Mouse (Mus musculus): ENCODE results near the gene Srek1. TPM values are rescaled to one million over a fixed set of nuclear protein-coding genes. Genes with fewer than 3 reads are reported as not detected.

The Srek1 gene
- polyA plus RNA-seq (2016; fragmentation: Nextera tagmentation; extraction: Ambion mirVana), result 106 and 109 TPM in 2 replicates

DNA sequence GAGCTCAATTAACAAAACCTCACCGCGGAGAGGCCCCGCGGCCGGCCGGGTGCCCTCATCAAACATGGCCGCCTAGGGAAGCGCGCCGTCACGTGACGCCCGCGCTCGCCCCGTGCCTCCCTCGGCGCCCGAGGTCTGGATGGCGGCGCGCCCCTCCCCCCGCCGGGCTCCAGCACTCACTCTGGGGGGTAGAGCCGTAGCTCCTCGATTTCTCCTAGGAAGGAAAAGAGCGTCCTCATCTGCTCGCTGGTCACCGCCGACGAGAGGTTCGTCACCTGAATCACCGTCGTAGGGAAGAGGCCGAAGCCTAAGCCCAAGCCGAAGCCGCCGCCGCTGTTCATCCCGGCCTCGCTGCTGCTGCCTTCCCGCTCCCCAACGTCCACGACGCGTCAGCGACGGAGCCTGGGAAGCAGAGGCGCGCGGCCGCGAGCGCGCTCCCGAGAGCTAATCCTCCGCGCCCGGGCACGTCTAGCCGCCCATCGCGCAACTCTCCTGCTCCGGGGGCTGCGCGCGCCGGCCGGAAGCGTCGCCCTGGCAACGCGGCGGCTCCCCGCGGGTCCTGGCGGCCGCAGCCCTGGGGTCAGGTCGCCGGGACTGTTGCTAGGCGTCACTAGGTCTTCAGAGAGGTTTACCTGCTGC, at the start of gene Srek1:
Gene Srek1 (minus strand): TSS at position 490 of the 639 bp plus-strand sequence.
- H3K27me3 ChIP-seq (replicated peaks; ENCODE audit: low read depth, poor library complexity, severe bottlenecking), result no peaks in the 10 kb centered on the region
- no peaks in the 10 kb centered on the region for H3K9me3 ChIP-seq
- peaks cover 15% of the 10 kb centered on the region for H3K36me3 ChIP-seq (replicated peaks)
- peak within 1 kb of the TSS; percentile 78 for H3K4me3 ChIP-seq
- under 1% methylated on average over 81 of the region's 81 CpGs for WGBS
- peaks cover 29% of the 10 kb centered on the region for H3K4me1 ChIP-seq
- H3K27ac ChIP-seq (replicated peaks), result peak within 1 kb of the TSS; percentile 99
- peak; percentile 98 for DNase-seq (ENCODE audit: low spot score)

DNA sequence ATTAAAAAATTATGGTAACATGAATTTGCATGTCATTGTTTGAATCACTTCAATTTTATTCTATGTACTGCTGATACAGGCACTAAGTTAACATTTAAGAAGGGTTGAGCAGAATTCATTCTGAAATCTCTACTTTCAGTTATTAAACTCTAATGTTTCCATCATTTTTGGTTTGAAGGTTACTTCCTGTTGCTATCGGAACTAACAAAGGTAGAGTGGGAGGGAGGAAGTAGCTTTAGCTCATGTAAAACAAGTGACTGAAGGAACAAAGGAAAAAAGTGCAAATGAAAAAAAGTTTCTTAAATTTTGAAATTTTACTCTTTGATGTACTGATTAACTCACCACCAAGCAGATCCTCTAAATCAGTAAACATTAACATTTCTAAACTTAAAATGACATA, 47.9 kb upstream of the Srek1 start:
- H3K9me3 ChIP-seq, result no peaks in the 10 kb centered on the region
- H3K36me3 ChIP-seq (replicated peaks), result peaks cover 80% of the 10 kb centered on the region
- WGBS, result 97% methylated on average over 1 of the region's 1 CpGs
- H3K4me1 ChIP-seq, result no peaks in the 10 kb centered on the region
- no peak overlapping the region for H3K27ac ChIP-seq (replicated peaks)
- DNase-seq (ENCODE audit: low spot score), result no peak
- H3K4me3 ChIP-seq, result no peak overlapping the region
- no peaks in the 10 kb centered on the region for H3K27me3 ChIP-seq (replicated peaks; ENCODE audit: low read depth, poor library complexity, severe bottlenecking)

DNA sequence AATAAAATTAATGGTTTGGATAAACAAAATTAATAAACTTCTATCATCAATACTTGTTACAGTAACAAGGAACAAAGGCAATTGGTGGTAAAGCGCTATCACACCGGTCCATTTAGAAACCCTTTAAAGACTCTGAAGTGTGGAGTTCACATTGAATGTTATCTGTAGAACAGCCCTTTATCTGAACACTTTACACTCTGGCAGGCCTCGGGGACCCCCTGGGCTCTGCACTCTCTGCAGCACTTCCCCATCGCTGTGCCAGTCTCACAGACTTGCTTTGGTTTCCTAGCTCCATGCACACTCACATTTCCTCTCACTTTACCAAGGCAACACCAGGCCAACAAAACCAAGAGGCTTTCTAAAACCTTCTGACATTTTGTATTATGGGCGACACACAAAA, 45.0 kb upstream of the Srek1 start:
- no peak overlapping the region for H3K27ac ChIP-seq (replicated peaks)
- no peak overlapping the region for H3K4me3 ChIP-seq
- H3K9me3 ChIP-seq, result no peaks in the 10 kb centered on the region
- no peaks in the 10 kb centered on the region for H3K27me3 ChIP-seq (replicated peaks; ENCODE audit: low read depth, poor library complexity, severe bottlenecking)
- DNase-seq (ENCODE audit: low spot score), result no peak
- H3K4me1 ChIP-seq, result no peaks in the 10 kb centered on the region
- 82% methylated on average over 5 of the region's 5 CpGs for WGBS
- H3K36me3 ChIP-seq (replicated peaks), result peaks cover 79% of the 10 kb centered on the region

DNA sequence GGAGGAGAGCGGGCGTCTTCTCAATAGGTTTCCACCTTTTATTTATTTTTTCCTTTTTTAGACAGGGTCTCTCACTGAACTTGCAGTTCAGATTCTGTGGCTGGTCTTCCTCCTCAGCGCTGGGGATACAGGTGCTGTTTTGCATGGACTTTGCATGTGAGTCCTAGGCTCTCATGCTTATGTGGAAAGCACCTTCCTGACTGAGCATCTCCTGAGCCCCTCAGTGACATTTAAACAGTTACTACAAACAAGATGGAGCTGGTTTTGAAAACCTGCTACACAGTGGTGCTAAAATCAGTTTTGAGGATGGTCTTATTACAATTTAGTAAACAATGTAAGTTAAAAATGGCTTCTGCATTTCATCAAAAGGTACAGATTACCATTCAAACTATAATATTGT, 43.5 kb upstream of the Srek1 start:
- Histone ChIP-seq H3K9me3 (no peaks in the 10 kb centered on the region), H3K27me3 (replicated peaks; ENCODE audit: low read depth, poor library complexity, severe bottlenecking) (no peaks in the 10 kb centered on the region), H3K4me3 (no peak overlapping the region), H3K36me3 (replicated peaks) (peaks cover 79% of the 10 kb centered on the region), H3K27ac (replicated peaks) (no peak overlapping the region), H3K4me1 (no peaks in the 10 kb centered on the region)
- DNase-seq (ENCODE audit: low spot score), result no peak
- WGBS, result 91% methylated on average over 3 of the region's 3 CpGs

DNA sequence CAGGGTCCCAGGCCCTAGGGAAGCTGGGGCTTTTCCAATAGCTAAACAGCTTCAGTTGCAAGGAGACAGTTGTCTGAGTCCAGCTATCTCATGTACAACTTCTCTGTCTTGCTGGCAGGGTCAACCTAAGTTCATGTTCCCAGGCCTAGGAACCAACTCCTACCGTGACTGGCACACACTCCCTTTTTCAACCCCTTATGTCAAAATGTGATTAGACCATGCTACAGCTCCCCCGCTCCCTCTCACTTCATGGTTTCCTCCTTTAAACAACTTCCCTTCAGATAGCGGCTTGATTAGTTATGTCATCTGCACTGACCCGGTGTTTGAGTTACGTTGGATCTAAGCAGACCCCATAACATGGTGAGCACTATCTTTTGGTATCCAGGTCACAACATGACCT, 33.1 kb upstream of the Srek1 start:
- WGBS, result 87% methylated on average over 5 of the region's 5 CpGs
- no peak for DNase-seq (ENCODE audit: low spot score)

DNA sequence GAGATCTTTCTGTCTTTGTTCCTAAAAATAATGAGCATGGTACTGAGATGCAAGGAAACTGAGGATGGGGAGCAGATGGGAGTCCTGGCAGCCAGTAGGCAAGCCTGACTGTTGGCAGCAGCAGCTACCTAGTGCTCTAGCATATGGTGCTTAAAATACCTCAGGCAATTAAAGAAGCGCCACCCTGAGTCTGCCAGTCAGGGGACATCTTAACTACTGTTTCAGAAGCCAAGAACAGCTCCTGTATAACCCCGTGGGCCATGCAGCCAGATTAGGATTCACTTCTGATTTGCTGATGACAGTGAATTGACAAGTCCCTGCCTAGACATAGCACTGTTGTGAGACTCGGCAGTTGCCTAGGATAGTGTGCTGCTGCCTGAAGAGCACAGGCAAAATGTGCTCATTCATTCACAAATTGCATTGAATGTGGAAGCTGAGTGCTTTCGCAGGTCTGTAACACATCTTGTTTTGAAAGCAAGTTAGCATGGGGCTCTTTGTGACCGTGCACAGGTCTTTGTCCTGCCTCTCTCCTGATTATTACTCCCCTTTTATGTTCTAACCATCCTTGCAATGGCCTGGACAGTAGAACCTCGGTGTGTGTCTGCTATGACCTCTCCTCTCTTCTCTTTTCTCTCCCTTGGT, 31.9 kb upstream of the Srek1 start:
- H3K27me3 ChIP-seq (replicated peaks; ENCODE audit: low read depth, poor library complexity, severe bottlenecking), result no peaks in the 10 kb centered on the region
- H3K9me3 ChIP-seq, result no peaks in the 10 kb centered on the region
- H3K27ac ChIP-seq (replicated peaks), result no peak overlapping the region
- 49% methylated on average over 6 of the region's 6 CpGs for WGBS
- no peak overlapping the region for H3K4me3 ChIP-seq
- no peaks in the 10 kb centered on the region for H3K36me3 ChIP-seq (replicated peaks)
- DNase-seq (ENCODE audit: low spot score), result no peak
- H3K4me1 ChIP-seq, result peaks cover 15% of the 10 kb centered on the region

More for the DNA sequence above, 33.1 kb upstream of the Srek1 start:
- H3K4me1 ChIP-seq, result peaks cover 15% of the 10 kb centered on the region
- H3K4me3 ChIP-seq, result no peak overlapping the region
- H3K9me3 ChIP-seq, result no peaks in the 10 kb centered on the region
- H3K27me3 ChIP-seq (replicated peaks; ENCODE audit: low read depth, poor library complexity, severe bottlenecking), result no peaks in the 10 kb centered on the region
- no peak overlapping the region for H3K27ac ChIP-seq (replicated peaks)
- peaks cover 1% of the 10 kb centered on the region; the same call in 1 of the 2 replicates for H3K36me3 ChIP-seq (replicated peaks)

DNA sequence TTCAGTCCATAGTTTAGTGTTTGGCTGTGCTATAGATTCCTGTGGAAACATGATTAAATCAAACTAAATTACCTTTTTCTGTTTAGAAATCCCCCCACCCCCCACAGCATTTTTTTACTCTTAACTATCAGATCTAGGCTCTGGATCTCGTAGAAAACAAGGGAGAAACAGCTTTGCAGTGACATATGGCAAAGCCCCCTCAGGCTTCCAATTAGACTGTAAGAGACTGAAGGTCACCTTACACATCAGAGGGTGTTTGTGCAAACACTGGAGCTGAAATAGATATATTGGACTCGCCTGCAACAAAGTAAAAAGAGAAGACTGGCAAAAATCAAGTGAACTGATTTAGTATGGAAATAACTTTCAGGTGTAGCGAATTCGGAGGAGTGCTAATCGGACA, 29.3 kb upstream of the Srek1 start:
- 64% methylated on average over 5 of the region's 5 CpGs for WGBS
- DNase-seq (ENCODE audit: low spot score), result no peak
- Histone ChIP-seq H3K27me3 (replicated peaks; ENCODE audit: low read depth, poor library complexity, severe bottlenecking) (no peaks in the 10 kb centered on the region), H3K4me3 (no peak overlapping the region), H3K36me3 (replicated peaks) (no peaks in the 10 kb centered on the region), H3K27ac (replicated peaks) (no peak overlapping the region), H3K9me3 (no peaks in the 10 kb centered on the region), H3K4me1 (peaks cover 15% of the 10 kb centered on the region)

DNA sequence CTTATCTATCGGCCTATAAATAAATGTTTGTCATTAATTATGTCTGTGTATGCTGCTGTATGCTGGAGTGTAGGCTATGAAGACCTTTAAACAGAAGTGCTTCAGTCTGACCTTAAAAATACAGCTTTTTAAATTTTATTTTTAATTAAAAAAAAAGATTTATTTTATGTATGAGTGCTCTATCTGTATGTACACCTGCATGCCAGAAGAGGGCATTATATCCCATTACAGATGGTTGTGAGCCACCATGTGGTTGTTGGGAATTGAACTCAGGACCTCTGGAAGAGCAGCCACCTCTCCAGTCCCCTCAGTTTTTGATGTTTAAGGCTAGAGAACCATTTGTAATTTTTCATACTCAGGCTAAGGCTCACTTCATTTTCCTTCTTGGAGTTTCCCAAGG, 26.6 kb upstream of the Srek1 start:
- Histone ChIP-seq H3K9me3 (no peaks in the 10 kb centered on the region), H3K4me3 (no peak overlapping the region), H3K27ac (replicated peaks) (no peak overlapping the region), H3K27me3 (replicated peaks; ENCODE audit: low read depth, poor library complexity, severe bottlenecking) (no peaks in the 10 kb centered on the region), H3K36me3 (replicated peaks) (no peaks in the 10 kb centered on the region), H3K4me1 (peaks cover 7% of the 10 kb centered on the region)
- DNase-seq (ENCODE audit: low spot score), result no peak
- 93% methylated on average over 1 of the region's 1 CpGs for WGBS

DNA sequence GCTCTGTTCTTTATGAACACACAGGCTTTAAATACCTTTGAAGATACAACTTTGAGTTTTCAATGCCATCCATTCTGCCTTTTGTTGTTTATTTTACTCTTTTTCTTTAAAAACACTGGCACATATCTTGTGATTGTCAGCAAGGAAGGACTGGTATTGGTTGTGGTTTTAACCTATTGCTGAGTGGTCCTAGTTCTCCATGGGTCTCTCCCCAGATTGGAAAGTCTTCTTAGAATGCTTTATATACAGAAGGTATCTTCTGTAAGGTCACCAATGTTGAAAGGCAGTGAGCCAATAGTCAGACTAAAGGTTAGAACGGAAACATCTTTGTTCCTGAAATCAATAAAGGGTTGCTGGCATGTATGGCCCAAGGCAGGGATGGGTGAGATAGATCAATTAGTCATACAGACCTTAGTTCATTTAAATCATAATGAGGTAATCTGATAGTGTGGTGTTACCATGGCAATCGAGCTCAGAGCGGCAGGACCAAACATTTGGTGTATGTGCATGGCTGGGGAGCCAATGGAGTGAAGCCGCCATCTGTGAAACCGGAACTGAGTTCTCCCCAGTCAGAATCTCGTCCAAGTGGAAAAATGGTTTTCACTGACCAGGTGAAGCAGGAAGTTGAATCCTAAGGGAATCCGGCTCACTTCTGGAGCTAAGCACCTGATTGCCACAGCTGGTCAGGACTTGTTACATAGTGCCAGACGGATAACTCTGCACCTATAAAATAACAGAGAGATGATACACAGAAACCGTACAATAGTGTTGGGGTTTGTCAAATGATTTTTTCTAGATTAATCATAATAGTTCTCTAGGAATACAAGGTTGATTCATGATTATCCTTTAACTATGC, 20.5 kb upstream of the Srek1 start:
- no peak for DNase-seq (ENCODE audit: low spot score)
- H3K27ac ChIP-seq (replicated peaks), result no peak overlapping the region

DNA sequence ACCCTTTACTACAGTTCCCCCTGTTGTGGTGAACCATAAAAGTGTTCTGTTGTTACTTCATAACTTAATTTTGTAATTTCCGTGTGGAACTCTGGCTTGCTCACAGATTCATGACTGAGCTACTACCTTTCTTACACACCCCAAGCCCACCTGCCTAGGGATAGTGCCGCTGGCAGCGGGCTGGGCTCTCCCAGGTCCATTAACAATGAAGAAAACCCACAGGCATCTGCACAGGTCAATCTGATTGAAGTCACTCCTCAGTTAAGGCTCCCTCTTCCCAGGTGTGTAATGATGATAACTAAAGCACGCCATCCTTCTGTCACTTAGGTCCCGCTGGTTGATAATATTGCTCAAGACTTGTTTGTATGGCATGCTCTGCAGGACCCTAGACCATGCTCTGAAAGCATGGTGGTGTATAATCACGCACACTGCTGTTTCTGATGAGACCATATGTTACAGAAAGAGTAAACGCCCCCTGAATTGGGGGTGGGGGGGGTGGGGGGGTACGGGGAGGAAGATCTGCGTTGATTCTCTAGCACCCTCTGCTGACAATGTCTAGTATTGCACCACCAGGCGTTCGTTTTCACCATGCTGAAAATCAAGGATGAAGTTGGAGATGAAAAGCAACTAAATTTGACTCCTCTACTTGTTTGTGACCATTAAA, 5.6 kb upstream of the Srek1 start:
- 35% methylated on average over 11 of the region's 11 CpGs for WGBS
- Histone ChIP-seq H3K27ac (replicated peaks) (no peak overlapping the region), H3K4me1 (peaks cover 1% of the 10 kb centered on the region; the same call in 1 of the 2 replicates), H3K27me3 (replicated peaks; ENCODE audit: low read depth, poor library complexity, severe bottlenecking) (no peaks in the 10 kb centered on the region), H3K9me3 (no peaks in the 10 kb centered on the region), H3K36me3 (replicated peaks) (no peaks in the 10 kb centered on the region), H3K4me3 (no peak overlapping the region)
- DNase-seq (ENCODE audit: low spot score), result peak; percentile 58

More for the DNA sequence above, 20.5 kb upstream of the Srek1 start:
- 0 out of 2 replicates have a peak, but pooled peaks cover 4% of the 10 kb centered on the region for H3K4me1 ChIP-seq
- 74% methylated on average over 9 of the region's 9 CpGs for WGBS
- no peak overlapping the region for H3K4me3 ChIP-seq
- H3K27me3 ChIP-seq (replicated peaks; ENCODE audit: low read depth, poor library complexity, severe bottlenecking), result no peaks in the 10 kb centered on the region
- no peaks in the 10 kb centered on the region for H3K9me3 ChIP-seq
- H3K36me3 ChIP-seq (replicated peaks), result no peaks in the 10 kb centered on the region

DNA sequence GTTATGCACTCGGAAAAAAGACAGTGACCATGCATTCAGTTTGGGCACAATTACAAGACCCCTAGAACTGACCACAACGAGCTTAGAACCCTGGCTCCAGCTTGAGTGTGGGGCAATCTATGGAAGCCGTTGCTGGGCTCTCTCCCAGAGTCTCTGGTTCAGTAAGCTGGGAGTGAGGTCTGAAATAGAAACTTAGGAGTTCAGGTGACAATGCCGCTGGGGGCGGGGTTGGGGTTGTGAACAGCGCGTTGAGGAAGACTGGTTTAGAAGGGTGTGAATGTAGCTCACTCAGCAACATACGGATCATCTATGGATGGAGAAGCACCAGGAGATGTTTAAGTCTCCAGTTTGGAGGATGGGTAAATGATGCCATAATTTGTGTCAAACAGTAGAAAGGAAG, 2.7 kb upstream of the Srek1 start:
- Histone ChIP-seq H3K27me3 (replicated peaks; ENCODE audit: low read depth, poor library complexity, severe bottlenecking) (no peaks in the 10 kb centered on the region), H3K4me1 (peaks cover 16% of the 10 kb centered on the region), H3K36me3 (replicated peaks) (no peaks in the 10 kb centered on the region), H3K27ac (replicated peaks) (no peak overlapping the region), H3K4me3 (no peak overlapping the region), H3K9me3 (no peaks in the 10 kb centered on the region)
- DNase-seq (ENCODE audit: low spot score), result no peak
- 72% methylated on average over 8 of the region's 8 CpGs for WGBS

DNA sequence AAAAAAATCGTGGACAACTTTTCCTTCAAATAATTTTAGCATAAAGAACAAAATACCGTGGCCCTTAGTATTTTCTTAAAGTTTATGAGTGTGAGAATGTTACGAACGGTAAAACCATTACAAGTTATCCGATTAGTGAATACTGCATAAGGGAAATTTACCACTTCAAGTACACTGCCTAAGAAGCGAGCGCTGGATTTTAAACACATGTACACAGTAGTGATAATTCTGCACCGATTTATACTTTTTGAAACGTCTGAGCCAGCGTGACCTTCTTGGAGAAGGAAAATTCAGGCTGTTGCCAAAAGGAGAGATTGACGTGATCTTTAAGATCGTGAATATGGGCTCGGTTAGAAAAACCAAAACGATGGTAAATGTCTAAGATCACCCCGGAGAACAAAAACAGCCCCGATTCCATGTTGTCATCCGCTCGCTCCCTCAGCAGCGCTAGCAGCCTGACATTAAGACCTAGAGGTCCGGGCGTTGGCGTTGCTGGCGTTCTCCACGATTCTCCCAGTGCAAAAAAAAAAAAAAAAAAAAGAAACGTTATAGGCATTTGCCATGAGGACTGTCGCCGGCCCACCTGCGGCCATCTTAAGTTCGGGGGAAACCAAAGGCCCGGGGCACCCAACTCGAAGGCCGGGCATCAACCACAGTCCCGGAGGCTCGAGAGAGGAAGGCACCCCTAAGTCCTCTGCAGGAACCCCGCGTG, 845 bp downstream of the Srek1 start:
- Histone ChIP-seq H3K36me3 (replicated peaks) (peaks cover 19% of the 10 kb centered on the region), H3K4me1 (peaks cover 29% of the 10 kb centered on the region), H3K27me3 (replicated peaks; ENCODE audit: low read depth, poor library complexity, severe bottlenecking) (no peaks in the 10 kb centered on the region), H3K9me3 (no peaks in the 10 kb centered on the region), H3K4me3 (peak overlapping the region; percentile 78), H3K27ac (replicated peaks) (peak overlapping the region; percentile 99)
- no peak for DNase-seq (ENCODE audit: low spot score)
- 2% methylated on average over 36 of the region's 36 CpGs for WGBS

Measured in embryonic facial prominence, embryonic 10.5 days (tissue).